Mouse (Mus musculus): ENCODE results near the gene Thada.

GRCm38 (mm10) chr17:84386176-84386575, 79.8 kb downstream of the Thada start:
- TF ChIP-seq CTCF (IDR thresholded peaks at IDR 0.05; ENCODE audit: low read depth) (no peak), EP300 (IDR thresholded peaks at IDR 0.05; ENCODE audit: low read depth) (no peak)
